Mouse (Mus musculus) heart, embryonic 11.5 days (tissue): Measurements from ENCODE around the gene Stag1. TPM values are rescaled to one million over a fixed set of nuclear protein-coding genes. Genes with fewer than 3 reads are reported as not detected.
"Not testable (repeated sequence)": the region's sequence is repeated elsewhere in the genome, so short reads cannot be mapped to it uniquely, and the experiment has no call there.

Experiments used
- ATAC-seq: fragments of 200-750 bp; cut with Nextera tagmentation; replicated peaks from 2 replicates; pipeline ENCODE4 v1.8.0; 2017; ENCODE audit warnings: moderate library complexity; ENCODE audit not compliant: insufficient number of reproducible peaks, low FRiP score, low TSS enrichment
- H3K27ac ChIP-seq: fragments of 300-500 bp; sonication (generic); 2 replicates; pipeline ENCODE4 v1.5.1; 2014; ENCODE audit warnings: mild to moderate bottlenecking, low read depth, low read length
- H3K27me3 ChIP-seq: fragments of 300-500 bp; sonication (generic); 2 replicates; pipeline ENCODE4 v1.6.1; 2014; ENCODE audit warnings: mild to moderate bottlenecking, low read length, mixed read lengths; ENCODE audit not compliant: control insufficient read depth, insufficient read depth
- H3K36me3 ChIP-seq: fragments of 300-500 bp; sonication (generic); 2 replicates; pipeline ENCODE4 v1.6.1; 2014; ENCODE audit warnings: mild to moderate bottlenecking, low read length, moderate library complexity, mixed read lengths; ENCODE audit not compliant: control insufficient read depth, insufficient read depth
- H3K4me1 ChIP-seq: fragments of 300-500 bp; sonication (generic); 2 replicates; pipeline ENCODE4 v1.6.1; 2014; ENCODE audit warnings: low read length; ENCODE audit not compliant: control insufficient read depth, insufficient read depth
- H3K4me2 ChIP-seq: fragments of 300-500 bp; sonication (generic); 2 replicates; pipeline ENCODE4 v1.6.1; 2014; ENCODE audit warnings: mild to moderate bottlenecking, moderate library complexity
- H3K4me3 ChIP-seq: fragments of 300-500 bp; sonication (generic); 2 replicates; pipeline ENCODE4 v1.5.1; 2014; ENCODE audit warnings: low read depth, low read length
- H3K9ac ChIP-seq: fragments of 300-500 bp; sonication (generic); 2 replicates; pipeline ENCODE4 v1.6.1; 2014; ENCODE audit warnings: mild to moderate bottlenecking, low read depth, low read length, moderate library complexity
- H3K9me3 ChIP-seq: fragments of 300-500 bp; sonication (generic); replicated peaks from 2 replicates; pipeline ENCODE4 v1.6.1; 2016; ENCODE audit warnings: low read length; ENCODE audit not compliant: control insufficient read depth
- WGBS: fragments of 180-500 bp; shearing (Covaris S2); extraction: QIAGEN DNeasy Blood & Tissue Kit; methylation state at CpG from one replicate; pipeline ENCODE4 v1.1.7; 2014; ENCODE audit not compliant: insufficient replicate concordance; 5-methylcytosine and 5-hydroxymethylcytosine counted together
- polyA plus RNA-seq: library from polyadenylated mRNA; unstranded; fragments of >200 nt; fragmentation: Nextera tagmentation; extraction: Ambion mirVana; gene quantifications from 2 replicates; pipeline ENCODE4 v1.2.1, GENCODE M21; 2014

The Stag1 gene
- polyA plus RNA-seq, 1 experiment from 2014 or later, result 35.6 TPM

DNA sequence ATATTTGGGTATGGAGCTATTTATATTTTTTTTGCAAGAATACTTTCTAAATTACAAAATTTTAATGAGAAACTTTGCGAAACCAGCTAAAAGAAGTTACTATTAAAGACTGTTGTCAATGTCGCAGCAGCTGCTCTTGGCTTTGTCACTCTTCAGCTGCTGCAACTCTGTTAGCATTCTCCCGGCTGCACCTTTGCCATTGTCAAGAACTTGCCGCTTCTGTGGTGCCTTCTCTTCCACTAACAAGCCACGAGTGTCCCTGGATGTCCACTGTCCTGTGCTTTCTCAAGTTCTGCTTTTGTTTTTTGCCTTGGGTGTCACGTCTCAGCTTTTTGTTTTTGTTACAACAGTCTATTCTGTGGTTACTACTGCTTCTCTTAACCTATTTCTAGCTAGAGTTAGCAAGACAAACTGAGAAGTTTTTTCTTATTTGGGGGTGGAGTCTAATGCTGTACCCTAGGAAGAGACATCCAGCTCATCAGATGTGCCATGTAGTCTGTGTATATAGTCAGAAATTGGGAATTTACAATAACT is 136.4 kb downstream of the Stag1 start:
- no peak overlapping the region for H3K4me2 ChIP-seq
- peaks cover 4% of the 10 kb centered on the region; the same call in 1 of the 2 replicates for H3K4me1 ChIP-seq
- WGBS, result 72% methylated on average over 6 of the region's 6 CpGs
- H3K27me3 ChIP-seq, result no peaks in the 10 kb centered on the region
- H3K9ac ChIP-seq, result no peak overlapping the region
- H3K36me3 ChIP-seq, result no peaks in the 10 kb centered on the region
- H3K9me3 ChIP-seq, result no peaks in the 10 kb centered on the region
- H3K4me3 ChIP-seq, result no peak overlapping the region
- no peak for ATAC-seq
- no peak overlapping the region for H3K27ac ChIP-seq

DNA sequence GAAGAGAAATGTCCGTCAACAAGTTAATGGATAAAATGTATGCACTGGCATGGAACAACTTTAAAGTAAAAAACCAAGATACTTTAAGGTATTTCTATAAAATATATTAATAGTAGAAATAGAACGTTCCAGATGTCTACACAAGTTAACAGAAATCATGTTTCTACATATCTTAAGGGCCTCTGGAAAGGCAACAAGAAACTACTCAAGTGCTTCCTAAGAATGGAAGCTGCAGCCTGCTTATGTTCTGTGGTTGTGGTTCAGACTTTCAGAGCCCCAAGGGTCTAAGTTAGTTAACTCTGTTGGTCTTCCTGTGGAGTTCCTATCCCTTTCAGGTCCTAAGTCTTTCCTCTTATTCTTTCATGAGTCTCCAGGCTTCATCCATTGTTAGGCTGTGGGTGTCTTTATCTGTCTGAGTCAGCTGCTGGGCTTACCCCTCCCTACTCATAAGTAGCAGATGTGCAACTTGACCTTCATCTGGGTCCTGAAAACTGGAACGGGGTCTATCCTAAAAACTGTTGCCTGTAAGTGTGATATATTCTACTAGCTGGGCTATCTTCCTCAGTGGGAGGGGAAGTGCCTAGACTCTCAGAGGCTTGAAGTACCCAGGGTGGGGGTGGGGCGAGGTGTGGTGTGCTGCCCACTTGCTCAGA is 138.5 kb downstream of the Stag1 start:
- H3K4me1 ChIP-seq, result peaks cover 4% of the 10 kb centered on the region; the same call in 1 of the 2 replicates
- no peaks in the 10 kb centered on the region for H3K36me3 ChIP-seq
- H3K4me2 ChIP-seq, result no peak overlapping the region
- H3K9me3 ChIP-seq, result no peaks in the 10 kb centered on the region
- no peaks in the 10 kb centered on the region for H3K27me3 ChIP-seq
- no peak overlapping the region for H3K4me3 ChIP-seq
- 60% methylated on average over 4 of the region's 4 CpGs for WGBS
- ATAC-seq, result no peak
- H3K9ac ChIP-seq, result no peak overlapping the region
- no peak overlapping the region for H3K27ac ChIP-seq

- Histone ChIP-seq H3K4me2 (no peak overlapping the region), H3K4me3 (no peak overlapping the region), H3K9me3 (no peaks in the 10 kb centered on the region), H3K36me3 (no peaks in the 10 kb centered on the region), H3K27ac (no peak overlapping the region), H3K9ac (no peak overlapping the region), H3K4me1 (peaks cover 4% of the 10 kb centered on the region; the same call in 1 of the 2 replicates), H3K27me3 (no peaks in the 10 kb centered on the region)
- ATAC-seq, result no peak
Measured at GRCm38 (mm10) chr9:100736646-100737031, 139.0 kb downstream of the Stag1 start.

DNA sequence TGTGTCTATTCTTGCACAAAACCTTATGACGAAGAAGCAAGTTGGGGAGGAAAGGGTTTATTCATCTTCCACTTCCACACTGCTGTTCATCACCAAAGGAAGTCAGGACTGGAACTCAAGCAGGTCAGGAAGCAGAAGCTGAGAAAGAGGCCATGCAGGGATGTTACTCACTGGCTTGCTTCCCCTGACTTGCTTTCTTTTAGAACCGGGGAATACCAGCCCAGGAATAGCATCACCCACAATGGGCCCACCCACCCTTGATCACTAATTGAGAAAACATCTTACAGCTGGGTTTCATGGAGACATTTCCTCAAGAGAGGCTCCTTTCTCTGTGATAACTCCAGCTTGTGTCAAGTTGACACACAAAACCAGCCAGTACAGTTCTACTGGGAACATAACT is 179.6 kb downstream of the Stag1 start:
- not testable (repeated sequence) for H3K4me1 ChIP-seq, H3K4me3 ChIP-seq, ATAC-seq, H3K27me3 ChIP-seq, H3K27ac ChIP-seq, H3K36me3 ChIP-seq, H3K4me2 ChIP-seq, H3K9me3 ChIP-seq, H3K9ac ChIP-seq
- 85% methylated on average over 2 of the region's 2 CpGs for WGBS

DNA sequence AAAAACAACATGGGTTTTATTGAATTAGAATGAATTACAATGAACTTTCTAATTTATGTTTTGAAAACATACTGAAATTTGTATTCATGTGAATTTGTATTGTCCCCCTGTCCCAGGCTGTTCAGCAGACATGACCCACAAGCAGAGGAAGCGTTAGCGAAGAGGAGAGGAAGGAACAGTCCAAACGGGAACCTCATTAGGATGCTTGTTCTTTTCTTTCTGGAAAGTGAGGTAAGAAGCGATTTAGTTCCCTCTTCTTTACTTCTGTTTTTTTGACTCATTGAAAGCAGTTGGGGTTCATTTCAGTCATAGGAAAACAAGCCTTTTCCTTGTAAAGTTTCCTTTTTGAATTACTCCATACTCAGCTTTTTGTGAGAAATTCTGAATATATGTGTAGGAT is 268.4 kb downstream of the Stag1 start:
- WGBS, result 82% methylated on average over 4 of the region's 4 CpGs
- H3K4me2 ChIP-seq, result no peak overlapping the region
- no peaks in the 10 kb centered on the region for H3K27me3 ChIP-seq
- no peaks in the 10 kb centered on the region for H3K9me3 ChIP-seq
- no peaks in the 10 kb centered on the region for H3K36me3 ChIP-seq
- H3K27ac ChIP-seq, result no peak overlapping the region
- H3K4me1 ChIP-seq, result no peaks in the 10 kb centered on the region
- H3K9ac ChIP-seq, result no peak overlapping the region
- ATAC-seq, result no peak
- no peak overlapping the region for H3K4me3 ChIP-seq

DNA sequence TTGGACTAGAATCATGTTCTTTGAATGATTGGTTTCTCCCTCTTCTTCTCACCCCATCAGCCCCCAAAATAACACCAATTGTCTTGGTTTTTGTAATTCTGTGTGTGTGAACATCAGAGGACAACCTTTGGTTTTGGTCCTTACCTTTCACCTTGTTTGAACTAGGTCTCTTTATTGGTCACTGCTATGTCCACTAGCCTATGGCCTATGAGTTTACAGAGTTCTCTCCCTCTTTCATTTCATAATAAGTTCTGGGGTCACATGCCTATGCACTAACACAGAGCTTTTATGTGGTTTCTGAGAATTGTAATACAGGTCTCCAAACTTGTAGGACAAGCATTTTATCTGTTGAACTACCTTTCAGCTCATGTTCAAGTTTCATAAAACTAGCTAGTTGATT is 272.0 kb downstream of the Stag1 start:
- H3K4me2 ChIP-seq, result no peak overlapping the region
- H3K9ac ChIP-seq, result no peak overlapping the region
- no peak overlapping the region for H3K27ac ChIP-seq
- H3K27me3 ChIP-seq, result no peaks in the 10 kb centered on the region
- H3K36me3 ChIP-seq, result no peaks in the 10 kb centered on the region
- H3K9me3 ChIP-seq, result no peaks in the 10 kb centered on the region
- no peak for ATAC-seq
- no peak overlapping the region for H3K4me3 ChIP-seq
- no peaks in the 10 kb centered on the region for H3K4me1 ChIP-seq

GRCm38 (mm10) chr9:100896111-100896510 is 298.5 kb downstream of the Stag1 start:
- H3K36me3 ChIP-seq, result no peaks in the 10 kb centered on the region
- no peak overlapping the region for H3K9ac ChIP-seq
- no peak overlapping the region for H3K27ac ChIP-seq
- H3K9me3 ChIP-seq, result no peaks in the 10 kb centered on the region
- no peak for ATAC-seq
- WGBS, result 97% methylated on average over 1 of the region's 1 CpGs
- H3K4me2 ChIP-seq, result no peak overlapping the region
- no peaks in the 10 kb centered on the region for H3K27me3 ChIP-seq
- no peak overlapping the region for H3K4me3 ChIP-seq
- no peaks in the 10 kb centered on the region for H3K4me1 ChIP-seq

DNA sequence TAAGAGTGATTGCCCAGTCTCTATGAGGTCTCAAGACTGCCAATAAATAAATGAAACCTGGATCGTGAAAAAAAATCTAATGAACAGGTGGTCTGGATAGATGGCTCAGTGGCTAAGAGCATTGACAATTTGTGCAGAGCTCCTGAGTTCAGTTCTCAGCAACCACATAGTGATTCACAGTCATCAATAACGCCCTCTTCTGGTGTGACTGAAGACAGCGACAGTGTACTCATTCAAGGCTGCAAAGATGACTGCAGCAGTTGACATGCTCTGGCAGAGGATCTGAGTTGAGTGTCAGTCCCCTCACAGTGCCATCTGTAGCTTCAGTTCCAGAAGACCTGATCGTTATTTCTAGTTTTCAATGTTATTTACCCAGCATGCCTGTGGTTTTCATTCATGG is 300.4 kb downstream of the Stag1 start:
- Histone ChIP-seq H3K4me1 (no peaks in the 10 kb centered on the region), H3K4me2 (no peak overlapping the region), H3K4me3 (no peak overlapping the region), H3K27me3 (no peaks in the 10 kb centered on the region), H3K36me3 (no peaks in the 10 kb centered on the region; the same call in 1 of the 2 replicates), H3K9ac (no peak overlapping the region), H3K27ac (no peak overlapping the region), H3K9me3 (no peaks in the 10 kb centered on the region)
- WGBS, result 80% methylated on average over 4 of the region's 4 CpGs
- no peak for ATAC-seq

- H3K4me3 ChIP-seq, result no peak overlapping the region
- H3K9me3 ChIP-seq, result no peaks in the 10 kb centered on the region
- no peaks in the 10 kb centered on the region for H3K27me3 ChIP-seq
- ATAC-seq, result no peak
- no peak overlapping the region for H3K4me2 ChIP-seq
- peaks cover 4% of the 10 kb centered on the region for H3K36me3 ChIP-seq
- no peak overlapping the region for H3K27ac ChIP-seq
- H3K9ac ChIP-seq, result no peak overlapping the region
- no peaks in the 10 kb centered on the region for H3K4me1 ChIP-seq
Measured at GRCm38 (mm10) chr9:100910352-100910751, 312.8 kb downstream of the Stag1 start.
